Mouse (Mus musculus) gastrocnemius, postnatal 10 days (tissue): ENCODE measurements around the gene Catip. TPM values are rescaled to one million over a fixed set of nuclear protein-coding genes. Genes with fewer than 3 reads are reported as not detected.
"Not testable (repeated sequence)": the region's sequence is repeated elsewhere in the genome, so short reads cannot be mapped to it uniquely, and the experiment has no call there.

Experiments
- DNase-seq: peaks from one replicate; pipeline ENCODE4 v3.0.0; 2021; ENCODE audit warnings: mixed read lengths
- long read RNA-seq, 2 experiments: library from polyadenylated mRNA; stranded (forward); transcript quantifications; one replicate each; pipeline ENCODE4 v2.0.0; 2021
- total RNA-seq, 2 experiments: library from RNA; stranded (reverse); gene quantifications; 2 replicates each; pipeline ENCODE4 v1.2.3; 2021

The Catip gene
- total RNA-seq: under 1 TPM; 0.16 to 0.36 TPM
- long read RNA-seq, experiment 1, partial matches to known transcripts: 1 of 1 reads
- long read RNA-seq, experiment 1, other reads (novel, unspliced or antisense): 0 of 1 reads
- long read RNA-seq, experiment 2: 0 reads

DNA sequence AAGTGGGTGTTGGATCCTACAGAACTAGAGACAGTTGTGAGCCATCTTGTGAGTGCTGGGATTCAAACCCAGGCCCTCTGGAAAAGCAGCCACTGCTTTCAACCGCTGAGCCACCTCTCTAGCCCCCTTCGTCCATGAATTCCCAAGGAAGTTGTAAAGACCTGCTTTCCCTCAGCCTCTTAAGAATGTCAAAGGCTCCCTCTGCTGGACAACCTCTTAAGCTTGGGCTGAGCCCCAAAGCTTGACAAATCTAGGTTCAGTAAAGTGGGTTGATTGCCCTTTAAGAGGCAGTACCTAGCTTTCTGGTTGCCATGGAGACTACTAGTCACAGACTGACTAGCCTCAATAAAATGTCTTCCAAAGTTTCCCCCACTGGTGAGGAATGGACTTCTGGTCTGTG lies at the start of gene Catip:
Catip (plus strand) TSS at position 297 of the 400 bp plus-strand sequence.
- DNase-seq: peak; percentile 55

DNA sequence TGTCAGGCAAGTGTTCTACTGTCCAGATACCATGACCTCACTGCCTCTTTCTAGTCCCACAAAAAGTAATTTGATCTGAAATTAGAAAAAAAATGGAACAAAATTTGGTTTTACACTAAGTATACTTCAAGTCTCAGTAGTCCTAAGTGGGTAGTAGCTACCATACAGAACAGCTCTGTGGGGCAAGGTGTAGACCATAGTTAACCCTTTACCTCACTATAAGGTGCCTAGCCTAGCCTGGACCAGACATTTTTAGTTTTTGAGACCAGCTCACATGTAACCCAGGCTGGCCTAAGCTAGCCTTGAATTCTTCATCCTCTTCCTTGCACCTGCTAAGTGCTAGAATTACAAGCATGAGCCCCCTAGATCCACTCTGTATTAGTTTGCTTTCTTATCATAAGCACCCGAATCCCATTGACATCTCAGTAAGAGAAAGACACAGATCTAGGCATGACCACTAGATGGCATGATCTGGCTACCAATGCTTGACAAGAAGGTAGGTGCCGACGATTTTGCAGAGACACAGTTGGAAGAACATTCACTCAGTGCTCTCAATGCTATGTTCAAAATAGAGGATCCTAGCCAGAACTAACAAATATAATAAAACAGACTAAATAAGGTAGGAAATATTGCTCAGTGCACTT lies 48.7 kb upstream of the Catip start:
- DNase-seq: no peak

DNA sequence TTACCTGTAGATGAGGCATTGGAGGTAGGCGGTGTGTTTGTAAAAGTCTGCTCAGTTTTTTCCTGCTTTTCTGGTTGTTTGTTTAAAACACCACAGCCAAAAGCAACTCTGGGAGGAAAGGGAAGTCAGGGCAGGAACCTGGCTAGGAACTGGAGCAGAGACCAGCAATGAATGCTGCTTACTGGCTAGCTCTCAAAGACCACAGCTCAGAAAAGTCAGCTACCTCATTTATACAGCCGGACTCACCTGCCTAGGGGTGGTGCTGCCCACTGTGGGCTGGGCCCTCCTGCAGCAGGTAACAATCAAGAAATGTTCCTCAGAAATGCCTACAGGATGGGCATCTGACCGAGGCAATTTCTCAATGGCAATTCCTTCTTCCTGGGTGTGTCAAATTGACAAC lies 47.1 kb upstream of the Catip start:
- DNase-seq: no peak

DNA sequence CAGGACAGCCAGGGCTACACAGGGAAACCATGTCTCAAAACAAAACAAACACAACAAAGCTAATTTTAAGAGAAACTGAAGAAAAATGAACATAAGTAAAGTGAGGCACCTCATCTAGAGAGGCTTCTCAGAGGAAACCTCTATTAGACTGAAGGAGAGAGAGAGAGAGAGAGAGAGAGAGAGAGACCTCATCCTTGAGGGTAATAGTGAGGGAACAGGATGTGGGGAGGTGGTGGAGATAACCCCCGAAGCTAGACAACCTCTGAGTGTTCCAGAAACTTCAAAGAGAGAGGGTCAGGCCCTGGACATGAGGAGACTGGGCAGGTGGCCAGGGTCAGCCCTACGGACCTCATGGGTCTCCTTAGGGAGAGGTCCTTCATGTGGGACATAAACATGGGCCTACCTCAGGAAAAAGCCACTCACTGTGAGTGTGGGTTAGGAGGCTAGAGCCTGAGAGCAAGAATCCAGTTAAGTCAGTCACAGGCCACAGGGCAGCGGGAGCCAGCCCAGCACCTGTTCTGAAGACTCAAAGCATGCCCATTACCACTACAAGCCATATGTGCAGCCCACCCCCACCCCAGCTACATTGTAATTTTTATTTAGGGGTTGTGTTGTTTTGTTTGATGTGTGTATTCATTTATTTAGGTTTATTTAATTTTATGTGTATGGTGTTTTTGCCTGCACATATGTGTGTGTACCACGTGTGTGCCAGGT lies 45.6 kb upstream of the Catip start:
- no peak for DNase-seq

DNA sequence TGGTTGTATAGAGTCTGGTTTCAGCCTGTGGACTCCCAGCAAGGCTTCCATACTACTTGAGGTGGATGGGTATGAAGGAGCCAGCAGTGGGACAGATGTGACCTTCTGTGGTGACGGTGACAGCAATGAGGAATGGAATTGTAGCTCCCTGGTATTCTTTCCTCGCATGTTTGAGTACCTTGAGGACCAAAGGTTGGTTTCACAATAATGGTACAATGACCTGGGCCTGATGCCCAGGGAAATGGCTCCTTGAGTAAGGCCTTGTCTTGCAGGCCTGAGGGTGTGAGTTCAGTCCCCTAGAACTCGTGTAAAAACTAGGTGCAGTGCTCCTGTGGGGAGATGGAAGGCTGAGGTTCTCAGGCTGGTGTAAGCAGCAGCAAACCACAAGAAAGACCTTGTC lies 43.2 kb upstream of the Catip start:
- DNase-seq: no peak

DNA sequence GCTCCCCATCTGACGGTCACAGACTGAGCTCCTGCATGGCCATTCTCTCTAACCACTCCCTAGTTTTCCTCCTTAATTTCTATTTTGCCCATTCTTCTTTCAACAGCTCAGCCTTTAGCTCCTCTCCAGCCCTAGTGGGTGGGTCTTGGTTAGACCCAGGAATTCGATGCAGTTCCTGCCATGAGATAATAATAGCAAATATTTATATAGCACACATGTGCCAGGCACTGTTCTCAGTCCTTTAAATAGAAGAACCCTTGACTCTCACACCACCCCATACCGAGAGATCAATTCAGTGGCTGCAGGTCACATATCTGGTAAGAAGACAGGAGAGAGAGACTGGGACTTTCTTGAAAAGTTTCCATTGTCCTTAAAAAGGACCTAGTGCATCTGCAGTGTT lies 40.5 kb upstream of the Catip start:
- DNase-seq: no peak

DNA sequence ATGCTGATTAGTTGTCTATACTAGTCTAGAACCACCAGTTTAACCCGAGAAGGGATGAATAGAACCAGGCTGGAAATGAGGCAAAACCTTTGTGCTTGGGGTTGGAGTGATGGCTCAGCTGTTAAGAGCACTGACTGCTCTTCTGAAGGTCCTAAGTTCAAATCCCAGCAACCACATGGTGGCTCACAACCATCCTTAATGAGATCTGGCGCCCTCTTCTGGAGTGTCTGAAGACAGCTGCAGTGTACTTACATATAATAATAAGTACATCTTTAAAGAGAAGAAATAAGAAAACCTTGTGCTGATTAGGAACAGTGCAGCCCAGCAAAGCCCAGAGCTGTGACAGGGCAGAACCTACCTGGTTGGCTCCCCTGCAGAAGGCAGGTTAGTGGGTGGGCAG lies 35.0 kb upstream of the Catip start:
- DNase-seq: not testable (repeated sequence)

DNA sequence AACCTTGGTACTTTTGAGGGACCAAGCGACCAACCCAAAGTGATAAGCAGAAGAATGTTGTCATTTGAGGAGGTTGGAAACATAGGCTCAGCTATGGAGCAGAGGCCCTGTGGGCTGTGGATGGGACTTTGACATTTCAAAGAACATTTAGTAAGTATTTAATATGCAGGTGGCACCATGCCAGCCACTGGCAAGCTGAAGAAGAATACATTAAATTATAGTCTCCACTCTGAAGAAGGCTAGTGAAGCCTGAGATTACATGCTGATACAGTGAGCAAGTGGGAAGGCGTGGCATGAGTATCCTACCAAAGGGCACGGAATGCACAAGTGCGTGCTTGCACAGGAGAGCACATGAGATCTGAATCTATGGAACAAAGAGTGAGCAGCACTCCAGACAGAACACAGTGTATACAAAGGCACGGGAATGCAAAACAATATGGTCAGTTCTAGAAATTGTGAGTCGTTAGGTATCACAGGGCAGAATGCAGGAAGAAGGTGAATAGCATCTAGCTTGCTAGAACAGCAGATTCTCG lies 31.9 kb upstream of the Catip start:
- DNase-seq: no peak

DNA sequence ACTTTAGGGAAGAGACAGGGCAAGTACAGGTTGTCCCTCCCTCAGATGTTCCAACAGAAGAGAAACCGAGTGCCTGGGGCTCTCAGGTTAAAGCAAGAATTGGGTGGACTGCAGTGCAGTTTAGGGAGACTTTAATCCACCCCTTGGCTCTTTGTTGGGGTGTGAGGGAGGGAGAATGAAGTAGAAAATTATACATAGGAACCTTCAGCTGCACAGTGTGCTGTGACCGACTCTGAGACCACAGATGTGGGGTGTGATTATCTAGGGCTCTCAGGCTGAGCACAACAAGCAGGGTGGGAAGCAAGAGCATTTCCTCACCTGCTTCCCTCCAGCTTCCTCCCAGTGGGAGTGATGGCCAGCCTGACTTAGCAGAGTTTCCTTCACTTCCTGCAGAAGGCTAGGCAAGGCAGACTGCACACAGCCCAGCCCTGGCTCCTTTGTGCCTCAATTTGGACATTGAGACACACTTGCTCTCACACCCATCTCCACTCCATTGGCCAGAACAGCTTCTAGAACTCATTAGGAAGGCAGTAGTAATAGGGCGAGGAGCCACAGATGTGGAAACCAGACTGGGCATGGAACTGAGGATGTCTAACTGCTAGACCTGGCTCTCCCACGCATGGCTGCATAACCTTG lies 30.7 kb upstream of the Catip start:
- DNase-seq: no peak

DNA sequence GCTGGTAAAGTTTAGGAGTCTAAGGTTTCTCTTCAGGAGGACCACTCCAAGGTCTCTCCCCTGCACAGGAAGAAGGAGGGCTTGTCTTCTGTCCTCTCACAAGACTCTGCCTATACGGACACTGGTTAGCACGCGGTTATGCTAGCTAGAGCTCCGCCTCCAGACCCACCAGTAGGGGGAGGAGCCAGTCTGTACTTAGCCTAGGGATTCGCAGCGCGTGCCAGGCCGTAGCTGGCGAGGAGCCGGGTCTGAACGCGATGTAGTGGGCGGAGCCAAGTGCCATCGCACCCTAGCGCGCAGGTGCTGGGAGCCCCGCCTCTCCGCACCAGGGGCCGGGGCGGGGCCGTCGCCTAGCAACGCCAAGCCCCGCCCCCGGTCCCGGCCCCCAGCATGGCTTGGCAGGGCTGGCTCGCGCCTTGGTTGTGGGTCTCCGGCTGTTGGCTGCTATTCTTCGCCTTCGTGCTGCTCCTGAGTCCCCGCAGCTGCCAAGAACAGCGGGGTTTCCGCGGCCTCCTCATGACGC lies 29.6 kb upstream of the Catip start:
- peak; percentile 90 for DNase-seq

DNA sequence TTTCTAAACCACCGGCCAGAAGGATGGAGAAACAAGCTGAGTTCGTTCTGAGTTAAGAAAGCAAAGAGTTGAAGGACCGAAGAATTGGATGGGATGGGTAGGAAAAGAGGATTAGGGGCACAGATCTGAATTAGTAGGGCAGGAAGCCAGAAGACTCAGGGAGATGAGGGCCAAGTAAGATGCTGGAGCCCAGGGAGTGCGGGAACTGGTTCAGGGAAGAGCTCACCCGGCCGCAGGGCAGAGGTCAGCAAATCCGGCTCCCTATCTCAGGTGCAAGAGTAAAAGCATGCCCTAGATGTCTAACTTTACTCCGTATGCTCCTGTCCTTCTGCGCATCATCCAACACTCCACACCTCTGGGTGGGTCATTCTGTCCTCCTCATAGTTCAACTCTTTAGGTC lies 29.0 kb upstream of the Catip start:
- DNase-seq: no peak

DNA sequence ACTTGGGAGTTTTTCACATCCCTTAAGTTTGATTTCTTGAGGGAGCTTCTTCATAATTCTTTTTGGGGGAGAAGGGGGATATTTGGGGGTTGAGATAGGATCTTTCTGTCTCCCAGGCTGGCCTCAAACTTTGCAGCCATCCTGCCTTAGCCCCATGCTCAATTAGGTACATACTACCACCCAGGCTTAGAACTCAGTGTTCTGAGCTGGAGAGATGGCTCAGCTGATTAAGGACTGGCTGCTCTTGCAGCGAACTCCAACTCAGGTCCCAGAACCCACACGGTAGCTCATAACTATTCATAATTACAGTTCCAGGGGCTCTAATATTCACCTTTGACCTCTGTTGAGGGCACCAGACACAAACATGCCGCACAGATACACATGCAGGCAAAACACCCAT lies 27.3 kb upstream of the Catip start:
- DNase-seq: no peak

DNA sequence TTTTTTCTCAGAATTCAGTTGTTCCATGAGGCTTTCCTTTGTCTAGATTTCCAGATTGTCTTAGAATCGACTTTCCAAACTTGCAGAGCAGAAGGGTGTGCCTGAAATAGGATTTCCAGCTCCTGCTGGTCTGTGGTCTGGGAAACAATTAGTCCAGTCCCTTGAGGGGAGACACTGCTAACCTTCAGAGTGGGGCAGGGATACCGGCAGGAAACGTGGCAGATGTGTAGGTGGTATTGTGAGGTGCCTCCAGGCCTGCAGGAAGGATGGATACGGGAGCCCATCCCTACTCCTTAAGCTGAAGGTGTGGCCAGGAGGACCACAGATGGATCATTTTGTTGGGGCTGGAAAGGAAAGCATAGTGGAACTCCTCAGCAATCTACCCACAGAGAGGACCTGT lies 26.9 kb upstream of the Catip start:
- DNase-seq: no peak

DNA sequence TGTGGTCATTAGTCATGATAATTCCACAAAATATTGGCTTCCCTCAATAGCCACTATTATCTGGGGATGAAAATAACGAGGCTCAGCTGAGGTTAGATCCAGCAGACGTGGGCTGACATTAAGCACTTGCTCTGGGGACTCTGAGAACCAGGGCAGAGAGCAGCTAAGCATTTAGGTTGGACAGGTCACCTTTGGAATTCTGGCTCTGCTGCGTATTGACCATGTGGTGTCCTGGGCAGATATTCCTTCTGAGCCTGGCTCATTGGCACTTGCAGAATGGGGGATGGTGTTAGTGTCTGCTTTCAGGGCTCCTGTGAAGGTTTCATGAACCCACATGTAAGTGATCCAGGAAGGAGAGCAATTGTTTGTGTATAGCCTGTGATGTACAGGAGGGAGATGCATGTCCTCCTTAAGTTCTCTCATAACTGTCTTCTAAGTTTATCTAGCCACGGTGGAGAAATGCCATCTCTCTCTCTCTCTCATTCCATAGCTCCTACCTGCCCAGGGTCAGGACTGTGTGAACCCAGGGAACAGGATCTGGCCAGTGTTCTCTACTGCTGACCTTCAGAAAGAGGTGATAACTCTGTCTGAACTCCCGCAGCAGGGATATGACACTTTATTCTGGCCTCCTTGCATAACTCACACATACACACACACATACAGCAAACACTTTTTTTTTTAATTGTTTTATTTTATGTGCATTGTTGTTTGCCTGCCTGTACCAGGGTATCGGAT lies 26.3 kb upstream of the Catip start:
- DNase-seq: no peak

DNA sequence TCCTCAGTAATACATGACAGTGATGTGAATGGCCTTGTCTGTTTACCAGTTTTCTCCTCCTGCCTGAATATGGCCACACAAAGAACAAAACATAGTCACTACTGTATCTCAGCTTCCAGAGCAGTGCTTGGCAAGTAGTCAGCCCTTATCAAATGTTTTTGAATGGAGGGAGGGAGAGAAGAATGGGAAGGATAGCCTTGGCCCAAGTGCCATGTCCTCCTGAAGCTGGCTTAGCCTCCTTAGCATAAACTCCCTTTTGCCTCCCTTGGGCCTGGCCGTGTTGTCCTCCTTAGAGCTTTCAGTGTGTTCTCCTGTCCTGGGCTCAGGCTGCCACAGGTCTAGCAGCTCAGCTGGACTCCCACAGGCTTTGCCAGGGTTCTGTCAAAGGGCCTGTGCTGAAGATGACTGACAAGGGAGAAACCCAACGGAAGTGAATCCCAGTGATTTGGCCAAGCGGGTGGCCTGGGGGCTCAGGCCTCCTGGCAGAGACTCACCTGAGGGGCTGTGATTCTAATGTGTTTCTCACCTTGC lies 24.6 kb upstream of the Catip start:
- no peak for DNase-seq

DNA sequence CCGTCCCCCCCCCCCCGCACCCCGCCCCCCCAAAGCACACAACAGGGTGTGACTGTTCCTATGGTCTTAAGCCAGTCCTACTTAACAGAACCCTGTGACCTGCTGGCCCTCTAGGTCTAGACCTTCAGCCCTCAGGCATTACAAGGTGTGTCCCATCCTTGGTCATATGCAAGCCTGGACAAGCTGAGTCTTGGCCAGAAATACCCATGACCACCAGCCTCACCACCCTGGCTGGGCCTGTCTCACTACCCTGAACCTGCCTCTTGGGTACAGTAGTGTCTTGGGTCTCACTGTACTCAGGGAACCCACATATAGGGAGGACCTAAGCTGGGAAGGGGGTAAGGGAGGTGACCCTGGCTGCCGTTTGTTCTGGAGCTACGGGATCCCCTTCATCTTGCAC lies 23.9 kb upstream of the Catip start:
- no peak for DNase-seq

DNA sequence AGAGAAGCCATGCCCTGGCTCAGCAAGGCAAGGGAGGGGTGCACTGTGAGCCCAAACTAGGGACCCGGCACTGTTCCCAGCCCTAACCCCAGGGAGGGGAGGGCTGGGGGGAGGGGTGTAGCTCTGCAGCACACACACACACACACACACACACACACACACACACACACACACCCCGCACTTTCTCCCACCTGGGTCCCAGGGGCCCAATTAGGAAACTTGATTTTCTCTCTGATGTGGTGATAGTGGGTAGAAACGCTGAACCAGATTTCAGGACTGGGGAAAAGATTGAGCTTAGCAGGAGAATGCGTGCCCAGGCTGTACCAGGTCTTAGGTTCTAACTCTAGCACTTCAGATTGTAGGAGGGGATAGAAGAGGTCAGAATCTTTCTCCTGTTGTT lies 23.3 kb upstream of the Catip start:
- DNase-seq: no peak

DNA sequence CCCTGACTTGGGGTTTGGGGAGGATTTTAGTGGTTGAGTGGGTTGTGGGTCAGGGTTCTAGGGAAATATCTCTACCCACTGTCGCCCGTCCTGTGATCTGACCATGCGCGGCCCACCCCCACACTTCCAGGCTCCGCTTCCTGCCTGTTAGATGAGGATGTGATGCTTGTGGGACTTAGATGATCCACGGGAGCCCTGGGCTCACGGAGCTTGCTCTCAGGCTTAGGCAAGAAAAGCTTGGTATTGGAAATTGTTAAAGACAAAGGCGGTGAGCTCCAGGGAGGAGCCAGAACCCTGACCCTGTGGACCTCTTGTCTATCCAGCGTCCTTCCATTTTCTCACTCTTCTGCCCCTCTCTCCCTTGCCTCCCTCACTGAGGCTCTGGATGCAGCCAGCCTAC lies 22.0 kb upstream of the Catip start:
- DNase-seq: no peak

DNA sequence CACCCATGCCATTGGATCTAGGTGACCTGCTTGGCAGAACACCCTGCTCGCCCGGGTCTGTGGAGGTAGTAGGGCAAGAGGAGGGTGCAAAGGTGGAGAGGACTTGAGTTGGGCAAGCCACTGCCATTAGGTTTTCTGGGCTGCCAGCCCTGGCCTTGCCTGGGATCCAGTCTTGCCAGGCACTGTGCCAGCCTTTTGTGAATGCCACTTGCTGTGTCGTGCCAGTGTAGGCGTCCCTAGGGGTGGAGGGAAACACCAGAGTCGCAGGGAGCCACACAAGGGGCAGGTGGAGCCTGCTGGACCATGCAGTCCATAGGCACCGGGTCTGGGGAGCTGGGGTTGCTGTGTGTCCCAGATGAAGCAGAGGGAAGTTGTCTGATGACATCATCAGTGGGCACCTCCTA lies 21.5 kb upstream of the Catip start:
- peak; percentile 64 for DNase-seq

DNA sequence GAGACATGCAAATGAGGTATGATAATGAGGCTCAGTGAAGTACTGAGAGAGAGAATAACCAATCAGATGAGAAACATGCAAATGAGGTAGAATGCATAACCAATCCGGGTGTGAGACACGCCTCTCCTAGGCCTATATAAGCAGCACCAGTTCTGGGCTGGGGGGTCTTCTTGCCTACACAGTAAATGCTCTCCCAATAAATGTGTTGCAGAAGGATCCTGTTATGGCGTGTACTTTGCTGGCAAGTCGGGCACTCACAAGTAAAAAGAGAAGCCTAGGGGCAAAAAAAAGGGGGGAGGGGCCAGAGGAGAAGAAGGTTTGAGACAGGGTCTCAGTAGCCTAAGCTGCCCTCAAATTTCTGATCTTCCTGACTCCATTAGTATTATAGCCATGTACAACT lies 20.9 kb upstream of the Catip start:
- not testable (repeated sequence) for DNase-seq

DNA sequence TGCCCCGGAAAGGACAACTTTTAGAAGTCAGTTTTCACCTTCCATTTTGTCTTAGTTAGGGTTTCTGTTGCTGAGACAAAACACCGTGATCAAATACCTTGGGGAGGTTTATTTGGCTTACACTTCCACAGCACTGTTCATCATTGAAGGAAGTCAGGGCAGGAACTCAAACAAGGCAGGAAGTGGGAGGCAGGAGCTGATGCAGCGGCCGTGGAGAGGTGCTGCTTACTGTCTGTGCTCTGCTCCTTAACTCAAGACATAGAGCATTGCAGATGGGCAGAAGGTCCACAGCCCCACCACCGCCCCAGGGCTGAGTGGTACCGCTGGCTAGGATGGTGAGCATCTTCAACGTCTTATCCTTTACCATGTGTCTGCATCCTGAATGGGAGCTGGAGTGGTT lies 20.0 kb upstream of the Catip start:
- DNase-seq: no peak

DNA sequence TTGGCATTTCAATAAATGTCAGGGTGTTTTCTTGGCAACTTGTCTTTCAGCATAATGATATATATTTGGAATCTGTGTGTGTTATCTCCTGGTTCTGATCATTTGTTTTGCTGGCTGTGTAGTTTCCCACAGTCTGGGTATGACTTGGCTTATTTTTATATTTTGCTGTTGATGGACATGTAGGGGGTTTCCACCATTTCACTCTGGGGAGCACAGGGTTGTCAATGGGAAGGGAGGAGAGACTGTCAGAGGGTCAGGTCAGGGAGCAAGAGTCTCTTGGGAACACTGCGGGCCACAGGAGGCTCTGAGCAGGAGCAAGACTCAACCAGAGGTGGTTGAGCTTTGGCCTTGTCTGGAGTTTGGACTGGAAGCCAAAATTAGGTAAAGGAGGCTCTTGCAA lies 19.6 kb upstream of the Catip start:
- DNase-seq: no peak
